Mouse (Mus musculus) limb, embryonic 11.5 days (tissue): ENCODE measurements around the gene Reps2. TPM values are rescaled to one million over a fixed set of nuclear protein-coding genes. Genes with fewer than 3 reads are reported as not detected.

Source experiments
- ATAC-seq: fragments of 200-750 bp; cut with Nextera tagmentation; 2 replicates; pipeline ENCODE4 v1.8.0; 2017; ENCODE audit warnings: low read depth; ENCODE audit not compliant: insufficient number of reproducible peaks, low FRiP score, low TSS enrichment
- DNase-seq: peaks from one replicate; pipeline ENCODE4 v3.0.0-alpha.2; 2015; ENCODE audit warnings: low spot score
- H3K27ac ChIP-seq: fragments of 300-500 bp; sonication (generic); replicated peaks from 2 replicates; pipeline ENCODE4 v1.5.1; 2014; ENCODE audit warnings: low read depth, mild to moderate bottlenecking, low read length
- H3K27me3 ChIP-seq: fragments of 300-500 bp; sonication (generic); 2 replicates; pipeline ENCODE4 v1.6.1; 2014; ENCODE audit warnings: mild to moderate bottlenecking, low read length, mixed read lengths; ENCODE audit not compliant: control insufficient read depth, insufficient read depth
- H3K36me3 ChIP-seq: fragments of 300-500 bp; sonication (generic); 2 replicates; pipeline ENCODE4 v1.6.1; 2014; ENCODE audit warnings: mild to moderate bottlenecking, low read length, moderate library complexity, mixed read lengths; ENCODE audit not compliant: control insufficient read depth, insufficient read depth
- H3K4me1 ChIP-seq: fragments of 300-500 bp; sonication (generic); 2 replicates; pipeline ENCODE4 v1.6.1; 2014; ENCODE audit warnings: low read length, mixed read lengths; ENCODE audit not compliant: control insufficient read depth, insufficient read depth
- H3K4me2 ChIP-seq: fragments of 300-500 bp; sonication (generic); 2 replicates; pipeline ENCODE4 v1.6.1; 2014; ENCODE audit warnings: low read depth, mild to moderate bottlenecking, moderate library complexity; ENCODE audit not compliant: severe bottlenecking
- H3K4me3 ChIP-seq: fragments of 300-500 bp; sonication (generic); 2 replicates; pipeline ENCODE4 v1.5.1; 2014; ENCODE audit warnings: low read depth, low read length
- H3K9ac ChIP-seq: fragments of 300-500 bp; sonication (generic); 2 replicates; pipeline ENCODE4 v1.6.1; 2014; ENCODE audit warnings: mild to moderate bottlenecking, low read length
- H3K9me3 ChIP-seq: fragments of 300-500 bp; sonication (generic); 2 replicates; pipeline ENCODE4 v1.6.1; 2016; ENCODE audit warnings: low read length; ENCODE audit not compliant: control insufficient read depth
- WGBS: fragments of 180-500 bp; shearing (Covaris S2); extraction: QIAGEN DNeasy Blood & Tissue Kit; methylation state at CpG from one replicate; pipeline ENCODE4 v1.1.7; 2014; 5-methylcytosine and 5-hydroxymethylcytosine counted together
- polyA plus RNA-seq: library from polyadenylated mRNA; unstranded; fragments of >200 nt; fragmentation: Nextera tagmentation; extraction: Ambion mirVana; gene quantifications from 2 replicates; pipeline ENCODE4 v1.2.1, GENCODE M21; 2014

Reps2 gene
- polyA plus RNA-seq, 1 experiment from 2014 or later = 0.44 TPM

DNA sequence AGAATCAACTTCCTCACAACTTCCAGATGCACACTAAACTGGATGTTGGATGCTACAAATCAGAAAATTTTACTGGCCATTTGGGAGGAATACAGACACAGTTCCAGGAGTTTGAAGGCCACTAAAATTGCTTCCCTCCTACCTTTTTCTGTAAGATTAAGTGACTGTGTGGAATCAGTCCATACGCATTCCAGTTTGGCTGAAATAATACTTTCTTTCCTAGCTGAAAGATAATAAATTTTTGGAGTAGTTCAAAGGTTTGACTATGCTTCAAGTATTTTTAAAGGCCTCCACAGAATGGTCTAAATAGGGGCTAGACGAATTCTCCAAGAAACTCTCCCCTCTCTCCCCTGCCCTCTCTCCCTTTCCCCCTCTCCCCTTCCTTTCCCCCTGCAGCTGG, 75.0 kb downstream of the Reps2 start:
- no peaks in the 10 kb centered on the region for H3K36me3 ChIP-seq
- H3K4me2 ChIP-seq = no peak overlapping the region
- no peak overlapping the region for H3K27ac ChIP-seq
- no peak overlapping the region for H3K4me3 ChIP-seq
- WGBS = 66% methylated on average over 2 of the region's 2 CpGs
- ATAC-seq (no peak), DNase-seq (no peak)
- H3K9me3 ChIP-seq = no peaks in the 10 kb centered on the region
- no peak overlapping the region for H3K9ac ChIP-seq
- no peaks in the 10 kb centered on the region for H3K4me1 ChIP-seq
- no peaks in the 10 kb centered on the region for H3K27me3 ChIP-seq

DNA sequence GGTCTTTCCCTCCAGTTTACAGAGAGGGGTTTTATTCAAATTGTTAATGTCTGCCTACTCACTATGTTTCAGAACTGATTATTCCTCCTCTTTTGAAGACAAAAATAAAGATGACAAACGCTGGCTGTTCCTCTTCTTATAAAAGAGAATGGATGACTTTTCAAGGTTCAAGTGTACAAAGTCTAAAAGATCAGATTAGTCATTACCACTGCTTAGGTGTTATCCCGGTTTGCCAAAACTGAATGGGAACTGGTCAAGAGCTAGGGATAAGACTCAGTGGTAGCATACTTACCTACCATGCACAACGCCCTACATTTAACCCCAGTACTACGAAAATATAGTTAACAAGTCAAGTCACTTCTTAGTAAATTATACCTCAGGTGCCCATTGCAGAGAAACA, 77.9 kb downstream of the Reps2 start:
- Histone ChIP-seq H3K9me3 (no peaks in the 10 kb centered on the region), H3K27me3 (0 out of 2 replicates have a peak, but pooled peaks cover 2% of the 10 kb centered on the region), H3K9ac (no peak overlapping the region), H3K27ac (no peak overlapping the region), H3K4me2 (no peak overlapping the region), H3K36me3 (no peaks in the 10 kb centered on the region), H3K4me3 (no peak overlapping the region), H3K4me1 (no peaks in the 10 kb centered on the region)
- WGBS = 93% methylated on average over 4 of the region's 4 CpGs
- DNase-seq (no peak), ATAC-seq (no peak)

DNA sequence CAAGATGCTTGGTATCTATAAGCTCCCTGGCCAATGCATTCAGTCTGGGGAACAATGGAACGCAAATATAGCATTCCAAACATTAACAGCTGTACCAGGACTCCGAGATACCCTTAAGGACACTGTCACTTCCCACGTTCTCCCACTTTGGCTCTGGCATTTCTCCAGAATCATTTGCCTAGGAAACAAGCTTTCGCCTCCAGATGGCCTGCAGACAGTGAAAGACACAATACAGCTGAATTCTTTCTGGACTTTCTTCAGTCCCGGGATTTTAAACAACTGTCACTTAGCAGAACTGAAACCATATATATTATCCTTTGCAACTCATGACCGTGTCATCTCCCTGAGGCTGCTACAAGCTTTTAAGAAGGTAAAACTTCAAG, 87.0 kb downstream of the Reps2 start:
- no peak for ATAC-seq
- no peak overlapping the region for H3K4me3 ChIP-seq
- H3K9me3 ChIP-seq = no peaks in the 10 kb centered on the region
- H3K36me3 ChIP-seq = no peaks in the 10 kb centered on the region
- H3K4me2 ChIP-seq = no peak overlapping the region
- no peak overlapping the region for H3K9ac ChIP-seq
- no peak for DNase-seq
- H3K4me1 ChIP-seq = no peaks in the 10 kb centered on the region
- no peak overlapping the region for H3K27ac ChIP-seq
- 0 out of 2 replicates have a peak, but pooled peaks cover 9% of the 10 kb centered on the region for H3K27me3 ChIP-seq
- WGBS = 83% methylated on average over 6 of the region's 6 CpGs

DNA sequence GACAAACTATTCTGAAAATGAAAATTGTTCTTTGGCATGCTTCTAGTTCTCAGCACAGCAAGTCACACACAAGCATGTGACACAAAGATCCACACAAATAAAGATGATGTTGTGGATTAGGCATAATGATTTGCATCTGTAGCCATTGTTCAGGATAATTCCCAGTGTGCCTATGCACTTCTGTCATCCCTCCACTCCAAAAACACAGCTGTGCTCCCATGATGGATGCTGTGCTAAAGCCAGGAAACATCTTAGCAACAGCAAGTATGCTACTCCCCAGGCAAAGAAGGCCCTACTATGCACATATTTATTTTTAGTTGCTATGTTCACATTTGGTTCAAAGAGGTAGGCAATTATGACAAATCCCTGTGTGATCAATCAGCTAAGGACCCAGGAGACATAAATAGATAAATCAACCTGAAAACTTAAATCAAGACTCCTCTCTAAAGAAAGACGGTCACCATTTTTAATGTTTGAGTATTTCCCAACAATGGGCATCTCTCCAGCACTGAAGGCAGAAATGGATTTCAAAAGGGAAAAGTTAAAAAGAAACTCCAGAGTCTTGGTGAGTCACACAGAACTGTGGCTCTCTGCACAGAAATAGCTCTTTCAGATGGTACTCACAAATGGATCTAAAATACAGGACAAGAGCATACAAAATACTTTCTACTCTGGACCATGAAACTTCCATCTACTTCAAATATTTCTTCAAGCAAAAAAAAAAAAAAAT, 87.6 kb downstream of the Reps2 start:
- Histone ChIP-seq H3K4me1 (no peaks in the 10 kb centered on the region), H3K9me3 (no peaks in the 10 kb centered on the region), H3K9ac (no peak overlapping the region), H3K4me2 (no peak overlapping the region), H3K4me3 (no peak overlapping the region), H3K27me3 (0 out of 2 replicates have a peak, but pooled peaks cover 9% of the 10 kb centered on the region), H3K36me3 (no peaks in the 10 kb centered on the region), H3K27ac (no peak overlapping the region)
- no peak for DNase-seq
- 93% methylated on average over 1 of the region's 1 CpGs for WGBS
- ATAC-seq = no peak

DNA sequence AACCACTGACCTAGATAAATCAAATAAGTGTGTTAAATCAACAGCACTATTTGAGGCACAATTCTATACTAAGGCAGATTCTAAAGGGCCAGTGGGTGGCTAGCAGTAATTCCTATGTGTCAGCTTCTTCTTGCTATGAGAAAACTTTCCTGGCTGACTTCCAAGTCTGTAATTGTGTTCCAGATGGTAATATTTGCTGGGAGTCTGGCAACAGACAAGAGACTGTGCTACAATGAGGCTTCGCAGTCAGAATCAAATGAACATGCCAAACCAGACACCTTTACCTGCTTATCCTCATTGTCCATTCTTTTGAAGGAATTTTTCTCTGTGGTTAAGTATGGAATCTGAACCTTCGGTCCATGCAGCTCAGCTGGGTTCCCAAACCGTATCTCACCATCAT, 88.9 kb downstream of the Reps2 start:
- Histone ChIP-seq H3K27ac (no peak overlapping the region), H3K4me3 (no peak overlapping the region), H3K9ac (no peak overlapping the region), H3K4me1 (no peaks in the 10 kb centered on the region), H3K9me3 (no peaks in the 10 kb centered on the region), H3K36me3 (no peaks in the 10 kb centered on the region), H3K27me3 (0 out of 2 replicates have a peak, but pooled peaks cover 5% of the 10 kb centered on the region), H3K4me2 (no peak overlapping the region)
- ATAC-seq (no peak), DNase-seq (no peak)
- WGBS = 84% methylated on average over 3 of the region's 3 CpGs

DNA sequence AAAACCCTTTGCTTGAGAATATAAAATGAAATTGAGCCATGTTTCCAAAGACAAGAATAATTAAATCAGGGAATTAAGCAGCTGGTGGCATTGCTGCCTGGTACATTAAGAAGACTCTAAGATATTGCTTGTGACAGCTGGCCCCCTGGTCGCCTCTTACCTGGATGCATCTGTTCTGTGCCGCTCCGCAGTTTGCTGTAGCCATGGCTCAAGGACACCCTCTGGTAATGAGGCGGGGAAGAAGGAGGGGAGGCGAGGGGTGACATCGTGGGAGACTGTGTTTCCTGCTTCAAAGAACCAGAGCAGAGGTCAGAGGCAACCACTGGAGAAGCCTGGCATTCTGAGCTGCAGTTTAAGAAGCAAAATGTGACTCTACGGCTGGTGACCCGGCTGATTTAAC, 91.1 kb downstream of the Reps2 start:
- H3K4me3 ChIP-seq = no peak overlapping the region
- 48% methylated on average over 8 of the region's 8 CpGs for WGBS
- H3K4me1 ChIP-seq = no peaks in the 10 kb centered on the region
- H3K4me2 ChIP-seq = no peak overlapping the region
- no peak overlapping the region for H3K9ac ChIP-seq
- H3K27ac ChIP-seq = no peak overlapping the region
- no peaks in the 10 kb centered on the region for H3K36me3 ChIP-seq
- H3K9me3 ChIP-seq = no peaks in the 10 kb centered on the region
- 0 out of 2 replicates have a peak, but pooled peaks cover 4% of the 10 kb centered on the region for H3K27me3 ChIP-seq
- no peak for ATAC-seq
- no peak for DNase-seq

DNA sequence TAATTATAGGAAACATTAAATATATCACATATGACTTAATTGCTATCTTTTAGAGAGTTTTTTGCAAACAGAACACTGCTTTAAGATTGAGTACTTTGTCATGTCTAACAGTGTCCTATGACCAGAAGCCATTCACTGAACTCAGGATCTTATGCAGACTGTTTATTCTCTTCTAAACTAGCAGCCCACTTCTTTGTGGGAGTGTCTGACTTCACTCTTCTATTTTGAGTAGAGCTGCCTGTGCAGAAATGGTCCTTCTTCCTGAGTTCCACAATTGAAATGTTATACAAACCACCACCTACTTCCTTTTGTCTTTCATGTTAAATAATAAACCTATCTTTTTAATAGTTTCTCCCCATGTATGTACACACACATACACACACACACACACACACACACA, 98.4 kb downstream of the Reps2 start:
- H3K4me1 ChIP-seq = no peaks in the 10 kb centered on the region
- 0 out of 2 replicates have a peak, but pooled peaks cover 2% of the 10 kb centered on the region for H3K27me3 ChIP-seq

DNA sequence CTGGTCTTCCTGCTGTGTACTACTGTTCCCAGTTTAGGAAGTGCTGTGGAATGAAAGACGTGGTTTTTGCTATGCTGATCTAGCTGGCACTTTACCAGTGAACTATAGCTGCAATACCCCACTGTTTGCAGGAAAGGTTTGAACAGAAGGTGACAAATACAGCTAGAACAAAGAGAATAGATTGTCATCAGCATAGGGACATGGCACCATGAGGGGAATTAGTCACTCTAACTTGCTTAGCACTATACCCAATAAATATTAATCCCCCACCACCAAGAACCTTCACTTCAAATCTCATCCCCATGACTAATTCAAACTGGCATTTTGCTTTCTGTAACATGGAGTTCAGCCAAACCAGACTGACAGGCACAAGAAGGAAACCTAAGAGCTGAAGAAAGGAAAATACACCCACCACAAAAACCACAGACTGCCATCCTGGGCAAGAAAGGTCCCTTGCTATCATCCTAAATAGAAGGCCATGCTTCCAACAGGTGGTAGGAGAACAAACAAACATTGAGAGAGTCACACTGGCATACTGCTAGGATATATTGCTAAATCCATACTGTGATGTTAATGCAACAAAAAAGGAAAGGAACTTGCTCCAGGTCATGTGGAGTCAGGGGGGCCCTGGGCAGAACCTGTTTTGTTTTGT, 100.7 kb downstream of the Reps2 start:
- Histone ChIP-seq H3K4me1 (no peaks in the 10 kb centered on the region), H3K36me3 (no peaks in the 10 kb centered on the region), H3K27me3 (no peaks in the 10 kb centered on the region), H3K9ac (no peak overlapping the region), H3K27ac (no peak overlapping the region), H3K9me3 (no peaks in the 10 kb centered on the region), H3K4me2 (no peak overlapping the region), H3K4me3 (no peak overlapping the region)
- DNase-seq (no peak), ATAC-seq (no peak)
- 58% methylated on average over 1 of the region's 1 CpGs for WGBS

More for the DNA sequence above, 98.4 kb downstream of the Reps2 start:
- Histone ChIP-seq H3K4me3 (no peak overlapping the region), H3K4me2 (no peak overlapping the region), H3K9me3 (no peaks in the 10 kb centered on the region), H3K9ac (no peak overlapping the region), H3K36me3 (no peaks in the 10 kb centered on the region), H3K27ac (no peak overlapping the region)
- DNase-seq (no peak), ATAC-seq (no peak)
